Mouse (Mus musculus) heart, adult 2 months (tissue): ENCODE measurements around the gene 4930544D05Rik.

Source experiments
- CTCF ChIP-seq: fragments of 200-600 bp; IDR thresholded peaks from 2 replicates; pipeline ENCODE4 v1.8.1; 2022; ENCODE audit warnings: antibody characterized with exemption, mild to moderate bottlenecking, moderate library complexity
- POLR2A ChIP-seq: fragments of 200-500 bp; IDR thresholded peaks from 2 replicates; pipeline ENCODE4 v1.6.1; 2011; ENCODE audit warnings: mild to moderate bottlenecking, low read depth, low read length, control low read depth; ENCODE audit not compliant: insufficient read depth

DNA sequence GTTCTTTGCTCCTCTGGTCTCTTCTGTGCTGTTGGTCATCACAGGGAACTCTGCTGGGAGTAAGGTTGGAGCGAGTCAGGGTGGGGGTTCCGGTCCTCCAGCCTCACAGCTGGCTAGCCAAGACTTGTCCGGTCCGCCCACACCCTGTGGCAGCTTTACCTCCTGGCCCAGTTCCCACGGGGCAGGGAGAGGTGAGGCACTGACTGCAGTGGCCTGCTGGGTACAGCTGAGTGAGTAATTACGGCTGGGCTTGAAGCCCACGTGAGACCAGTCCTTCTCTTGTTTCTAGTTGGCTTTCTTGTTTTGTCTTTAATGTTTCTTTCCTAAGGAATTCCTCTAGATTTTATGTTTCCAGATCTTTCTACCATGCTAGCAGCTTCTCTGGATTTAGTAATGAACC, 30.2 kb upstream of the 4930544D05Rik start:
- TF ChIP-seq POLR2A (no peak), CTCF (no peak)
